Mouse (Mus musculus) olfactory bulb, adult 2 months (tissue): ENCODE measurements around the gene Angptl2.

Experiments used
- CTCF ChIP-seq: fragments of 200-500 bp; IDR thresholded peaks from 2 replicates; pipeline ENCODE4 v1.5.1; 2012; ENCODE audit warnings: low read depth, mild to moderate bottlenecking, low read length, moderate library complexity; ENCODE audit not compliant: insufficient read depth
- POLR2A ChIP-seq: fragments of 200-500 bp; IDR thresholded peaks from 2 replicates; pipeline ENCODE4 v1.6.1; 2012; ENCODE audit warnings: mild to moderate bottlenecking, low read depth, low read length, moderate library complexity; ENCODE audit not compliant: insufficient read depth

DNA sequence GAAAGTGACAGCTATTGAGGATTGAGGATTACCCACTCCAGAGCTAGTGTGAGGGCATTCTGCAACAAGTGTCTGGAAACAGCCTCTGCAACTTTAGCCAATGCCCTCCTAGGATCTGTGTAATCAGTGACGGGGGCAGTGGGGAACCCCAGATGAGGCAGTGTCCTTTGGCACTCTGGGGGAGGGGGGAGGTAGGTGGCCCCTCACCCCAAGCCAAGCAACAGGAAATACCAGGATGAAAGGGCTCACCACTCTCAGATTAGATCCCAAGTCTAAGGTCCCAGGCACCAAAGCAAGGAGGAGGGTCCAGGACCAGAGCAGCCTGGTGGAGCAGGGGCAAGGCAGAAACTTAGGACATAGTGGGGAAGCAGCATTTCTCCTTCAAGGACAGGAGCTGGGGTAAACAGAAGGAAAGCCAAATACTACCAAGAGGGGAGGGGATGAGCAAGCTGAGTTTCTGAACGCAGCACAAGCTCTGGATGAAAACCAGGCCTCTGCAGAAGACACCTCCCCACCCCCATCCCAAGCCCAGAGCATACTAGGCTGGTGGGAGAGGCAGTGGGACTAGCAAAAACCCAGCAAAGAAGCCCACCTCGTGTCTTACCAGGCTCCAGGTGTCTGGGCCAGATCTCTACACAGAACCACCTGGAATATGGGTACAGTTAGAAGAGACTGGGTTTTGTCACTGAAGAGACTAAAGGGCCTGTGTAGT is 34.2 kb downstream of the Angptl2 start:
- no peak for TF ChIP-seq CTCF
- no peak for TF ChIP-seq POLR2A
